Mouse (Mus musculus): ENCODE results near the gene Tnfaip2.
A peak's percentile ranks its signal among the peaks of the same experiment; 100 is the strongest.

The Tnfaip2 gene

DNA sequence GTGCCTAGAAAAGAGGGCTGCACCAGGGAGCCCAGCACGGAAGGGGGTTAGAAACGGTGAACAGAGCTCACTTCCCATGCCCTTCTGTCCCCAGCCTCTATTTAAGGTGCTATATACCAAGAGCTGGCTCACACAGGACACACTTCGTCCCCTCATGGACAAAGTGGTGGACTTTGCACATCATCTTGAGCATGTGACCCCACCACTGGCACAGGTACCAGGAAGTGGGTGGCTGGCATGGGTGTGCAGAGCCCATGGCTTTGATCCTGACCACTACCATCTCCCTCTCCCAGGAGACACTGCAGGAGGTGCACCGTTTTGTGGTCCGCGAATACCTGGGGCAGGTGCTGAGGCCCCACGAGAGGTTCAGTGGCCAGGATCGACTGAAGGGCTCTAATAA is 13.9 kb upstream of the Tnfaip2 start:
- no peak for DNase-seq (ENCODE audit: low spot score)

DNA sequence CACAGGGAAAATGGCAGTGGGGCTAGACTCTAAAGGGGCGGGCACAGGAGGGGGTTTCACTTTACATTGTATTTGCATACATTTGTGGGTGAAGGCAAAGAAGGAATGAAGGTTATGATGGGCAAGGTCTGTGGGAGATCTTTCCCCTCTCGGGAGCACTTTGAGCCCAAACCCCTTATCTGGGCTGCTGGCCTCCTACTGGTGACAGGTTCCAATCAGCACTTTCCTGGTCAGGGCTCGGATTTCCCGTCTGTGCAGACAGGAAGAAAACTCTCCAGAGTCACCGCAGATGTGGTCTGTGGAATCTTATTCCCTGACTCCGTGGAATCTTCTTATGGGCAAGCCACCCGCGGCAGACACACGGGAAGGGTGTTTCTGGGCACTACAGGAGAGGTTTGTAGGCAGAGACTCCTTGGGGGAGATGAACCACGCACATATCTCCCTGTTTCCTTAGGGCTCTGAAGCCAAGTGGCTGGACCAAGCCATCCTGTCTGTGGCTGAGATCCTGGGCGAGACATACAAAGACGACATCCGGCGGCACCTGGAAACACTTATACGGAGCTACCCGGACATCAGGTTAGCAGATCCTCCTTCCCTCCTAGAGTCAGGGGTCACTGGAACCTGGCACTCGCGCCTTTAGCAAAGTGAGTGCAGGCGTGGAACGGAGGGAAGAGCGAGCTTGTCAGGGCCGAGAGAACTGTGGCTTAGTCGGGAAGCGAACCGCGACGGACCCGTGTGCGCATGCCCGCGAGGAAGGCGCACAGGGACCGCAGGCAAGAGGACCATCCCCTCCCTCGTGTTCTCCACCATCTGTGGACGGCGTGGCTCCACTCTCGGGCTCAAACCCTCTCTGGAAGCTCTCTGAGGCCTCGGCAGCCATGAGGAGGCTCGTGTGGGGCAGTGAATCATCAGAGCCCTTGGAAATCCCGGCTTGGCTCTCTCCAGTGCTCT is 13.0 kb upstream of the Tnfaip2 start:
- DNase-seq (ENCODE audit: low spot score): no peak

DNA sequence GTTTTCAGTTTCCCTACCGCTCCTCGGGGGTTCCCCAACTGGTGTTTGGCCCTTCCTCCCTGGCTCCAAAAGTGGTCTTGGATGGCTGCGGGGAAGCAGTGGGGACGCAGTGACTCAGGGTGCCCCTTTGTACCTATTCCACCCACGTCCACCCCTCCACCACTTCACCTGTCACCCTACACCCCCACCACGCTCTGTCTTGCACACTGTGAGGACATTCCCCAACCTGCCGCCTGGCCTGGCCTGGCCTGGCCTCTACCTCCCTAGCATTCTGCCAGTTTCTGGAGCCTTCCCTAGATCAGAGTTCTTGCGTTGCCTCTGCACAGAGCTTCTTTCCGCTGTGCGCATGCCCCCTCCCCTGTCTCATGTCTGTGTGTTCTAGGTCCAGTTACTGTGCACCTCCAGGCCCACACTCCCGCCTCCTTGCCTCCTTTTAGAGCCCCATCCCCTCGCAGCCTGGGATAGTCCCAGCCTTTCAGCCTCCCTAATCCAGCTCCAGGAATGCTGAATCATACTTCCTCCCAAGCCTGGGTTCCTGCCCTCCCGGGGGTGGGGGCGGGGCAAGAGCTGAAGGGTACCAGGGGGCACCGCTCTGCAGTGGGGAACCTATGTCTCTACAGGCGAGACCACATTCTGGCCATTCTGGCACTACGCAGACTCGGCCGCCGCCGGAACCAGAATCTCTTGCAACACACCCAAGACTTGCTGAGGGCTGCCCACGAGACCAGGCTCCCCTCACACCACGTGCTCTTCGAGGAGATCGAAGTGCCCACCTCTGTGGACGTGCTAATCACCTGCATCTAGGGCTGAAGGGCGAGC is 12.0 kb upstream of the Tnfaip2 start:
- no peak for DNase-seq (ENCODE audit: low spot score)

GRCm38 (mm10) chr12:111430868-111431817 is 11.1 kb upstream of the Tnfaip2 start:
- no peak for DNase-seq (ENCODE audit: low spot score)

GRCm38 (mm10) chr12:111432097-111432496 is 10.2 kb upstream of the Tnfaip2 start:
- DNase-seq (ENCODE audit: low spot score): no peak

DNA sequence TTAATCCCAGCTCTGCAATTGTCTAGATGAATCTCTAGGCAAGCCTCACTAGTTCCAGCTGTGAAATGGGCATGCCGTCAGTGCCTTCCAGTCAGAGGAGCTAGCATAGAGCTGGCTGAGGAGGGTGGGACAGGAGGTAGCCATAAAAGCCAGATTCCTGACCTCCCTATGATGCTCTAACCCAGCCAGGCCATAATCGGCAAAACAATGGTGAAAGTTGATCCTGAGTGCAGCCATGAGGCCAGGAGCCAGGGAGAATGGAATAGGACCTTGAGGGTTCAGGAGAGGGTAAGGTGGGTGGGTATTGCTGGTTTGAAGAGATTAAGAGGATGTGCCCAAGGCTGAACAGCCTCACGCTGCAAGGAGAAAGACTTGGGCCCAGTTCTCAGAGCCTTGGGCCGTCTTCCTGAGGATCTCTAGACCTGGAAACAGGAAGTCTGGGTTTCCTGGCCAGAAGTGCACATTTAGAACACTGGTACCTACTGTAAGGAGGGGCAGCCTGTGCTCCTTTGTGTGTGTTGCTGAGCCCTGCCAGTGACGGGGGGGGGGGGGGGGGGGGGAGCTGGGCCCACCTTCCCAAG is 9.4 kb upstream of the Tnfaip2 start:
- no peak for DNase-seq (ENCODE audit: low spot score)

DNA sequence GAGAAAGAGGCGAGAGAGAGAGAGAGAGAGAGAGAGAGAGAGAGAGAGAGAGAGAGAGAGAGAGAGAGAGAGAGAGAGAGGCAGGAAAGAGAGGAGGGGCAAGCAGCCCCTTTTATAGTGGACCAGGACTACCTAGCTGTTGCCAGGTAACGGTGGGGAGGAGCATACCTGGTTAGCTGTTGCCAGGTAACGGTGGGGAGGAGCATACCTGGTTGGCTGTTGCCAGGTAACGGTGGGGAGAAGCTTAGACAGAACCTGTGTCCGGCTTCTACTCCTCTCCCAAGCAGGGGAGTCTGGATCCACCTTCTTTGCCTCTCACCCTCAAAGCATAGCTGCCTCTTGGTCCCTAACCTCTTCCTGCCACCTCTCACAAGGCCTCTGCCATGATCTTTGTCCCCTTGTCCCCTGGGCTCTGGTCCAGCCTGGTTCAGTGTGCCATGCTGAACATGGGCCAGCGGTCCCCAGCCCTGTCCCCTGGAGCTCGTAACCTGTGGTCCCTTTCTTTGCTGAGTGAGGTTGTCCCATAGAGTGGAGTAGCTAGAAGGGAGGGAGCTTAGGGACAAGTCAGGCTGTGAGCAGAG is 8.0 kb upstream of the Tnfaip2 start:
- no peak for DNase-seq (ENCODE audit: low spot score)

DNA sequence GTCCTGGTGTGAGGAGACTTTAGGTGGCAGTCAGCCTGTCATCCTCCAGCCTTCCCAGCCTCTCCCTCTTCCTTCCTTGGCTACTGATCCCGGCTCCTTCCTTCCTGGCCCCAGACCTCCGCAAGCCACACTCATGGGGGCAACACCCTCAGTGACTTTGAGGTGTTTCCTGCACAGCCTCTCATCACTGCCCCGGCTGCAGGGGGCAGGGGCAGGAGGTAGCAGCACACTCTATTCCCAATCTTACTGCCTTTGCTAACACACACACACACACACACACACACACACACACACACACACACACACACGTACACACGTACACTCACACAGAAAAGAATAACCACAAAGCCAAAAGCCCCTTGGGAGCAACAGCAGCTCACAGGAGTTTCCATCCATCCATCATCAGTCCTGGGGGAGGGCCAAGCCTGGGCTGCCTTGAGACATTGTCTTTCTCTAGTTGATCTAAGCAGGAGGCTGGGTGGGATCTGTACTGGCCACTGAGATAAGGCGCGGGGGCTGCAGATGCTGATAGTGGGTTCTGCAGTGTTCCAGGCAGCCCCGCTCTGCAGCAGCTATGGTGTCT is 7.4 kb upstream of the Tnfaip2 start:
- no peak for DNase-seq (ENCODE audit: low spot score)

DNA sequence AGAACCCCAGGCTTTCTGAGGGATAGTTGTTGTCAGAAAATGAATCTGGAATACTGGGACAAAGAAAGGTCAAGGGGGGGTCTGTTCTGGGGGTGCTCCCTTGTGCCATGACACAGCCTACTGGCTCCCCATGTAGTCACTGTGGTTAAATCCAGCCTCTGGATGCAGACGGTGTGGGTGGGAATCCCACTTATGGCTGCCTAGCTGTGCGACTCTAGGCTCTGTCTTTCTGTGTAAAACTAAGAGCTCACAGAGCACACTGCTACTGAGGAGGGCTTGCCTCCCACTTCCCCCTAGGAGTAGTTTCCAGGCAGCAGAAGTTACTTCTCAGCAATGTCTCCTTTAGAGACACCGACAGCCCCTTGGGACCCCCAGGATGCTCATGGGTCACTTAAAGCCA is 6.1 kb upstream of the Tnfaip2 start:
- no peak for DNase-seq (ENCODE audit: low spot score)

GRCm38 (mm10) chr12:111436640-111437039 is 5.6 kb upstream of the Tnfaip2 start:
- DNase-seq (ENCODE audit: low spot score): no peak

DNA sequence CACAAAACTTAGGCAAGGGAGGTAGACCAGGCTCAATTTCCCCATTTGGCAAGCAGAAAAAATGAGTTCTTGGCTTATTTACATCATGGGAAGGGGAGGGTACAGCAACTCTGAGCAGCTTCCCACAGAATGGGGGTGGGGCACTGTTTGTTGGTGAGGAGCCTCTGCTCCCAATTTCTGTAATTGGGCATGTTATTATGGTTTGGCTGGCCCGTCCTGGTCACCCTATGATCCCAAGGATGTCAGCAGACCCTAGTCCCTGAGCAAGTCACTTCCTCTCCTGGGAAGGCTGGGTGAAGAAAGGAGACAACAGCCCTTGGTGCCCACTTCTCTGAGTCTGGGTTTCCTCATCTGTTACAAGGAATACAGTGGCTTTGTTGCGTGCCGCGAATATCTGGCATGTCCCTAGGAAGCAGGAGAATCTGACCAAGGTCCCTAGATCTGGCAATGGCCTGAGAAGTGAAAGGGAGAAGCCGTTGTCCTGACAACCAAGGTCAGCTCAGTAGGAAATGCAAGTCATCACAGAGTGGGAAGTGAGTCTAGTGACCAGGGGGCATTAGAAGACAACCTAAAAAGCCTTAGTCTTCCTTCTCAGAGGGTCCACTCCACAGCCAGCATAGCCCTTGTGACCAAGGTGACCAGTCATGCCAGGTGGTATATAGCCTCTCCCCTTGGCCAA is 4.9 kb upstream of the Tnfaip2 start:
- DNase-seq (ENCODE audit: low spot score): peak; percentile 64

DNA sequence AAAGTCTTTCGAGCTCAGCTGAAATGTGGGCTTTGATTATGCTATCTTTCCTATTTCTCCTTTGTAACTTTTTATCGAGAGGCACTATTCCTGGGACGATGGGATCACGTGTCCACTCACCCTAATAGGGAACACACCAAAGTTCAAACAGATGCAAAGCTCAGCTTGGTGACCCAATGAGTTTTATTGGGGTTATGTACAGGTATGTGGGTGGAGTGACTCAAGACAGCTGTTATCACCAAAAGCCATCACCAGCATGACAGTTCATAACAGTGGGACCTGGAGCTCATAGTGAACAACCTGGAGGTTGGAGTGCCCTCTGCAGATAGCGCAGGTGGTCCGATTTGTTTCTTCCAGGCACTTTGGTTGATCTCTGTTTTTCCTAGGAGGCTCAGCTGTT is 3.4 kb upstream of the Tnfaip2 start:
- no peak for DNase-seq (ENCODE audit: low spot score)

DNA sequence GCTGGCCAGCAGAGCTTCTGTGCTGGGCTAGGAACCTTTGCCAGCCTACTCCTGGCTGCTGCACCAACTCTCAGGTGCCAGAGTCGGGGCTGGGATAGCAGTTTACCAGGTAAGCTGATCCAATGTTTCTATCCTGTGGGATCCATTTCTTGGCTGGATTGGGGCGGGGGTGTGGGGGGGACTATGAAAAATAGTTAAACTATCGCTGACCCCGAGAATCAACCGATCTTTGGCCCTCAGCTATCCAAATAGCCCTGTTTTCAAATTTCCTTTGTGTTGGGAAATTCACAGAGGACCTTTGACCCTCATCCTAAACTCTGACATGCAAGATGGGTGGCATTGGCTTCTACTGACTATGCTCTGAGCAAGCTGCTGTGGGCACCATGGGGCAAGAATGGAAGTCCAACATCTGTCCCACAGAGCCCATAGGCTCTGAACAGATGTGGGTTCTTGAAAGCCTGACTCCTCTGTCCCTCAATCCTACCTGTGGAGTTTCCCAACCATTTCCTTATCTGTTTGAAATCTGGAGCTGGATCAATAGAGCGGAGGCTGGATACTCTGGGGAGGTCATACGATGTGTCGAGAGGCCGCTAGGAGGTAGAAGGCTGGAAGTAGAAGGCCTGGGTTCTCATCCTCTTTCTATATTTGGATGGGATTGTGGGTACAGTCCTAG is 1.4 kb upstream of the Tnfaip2 start:
- no peak for DNase-seq (ENCODE audit: low spot score)

DNA sequence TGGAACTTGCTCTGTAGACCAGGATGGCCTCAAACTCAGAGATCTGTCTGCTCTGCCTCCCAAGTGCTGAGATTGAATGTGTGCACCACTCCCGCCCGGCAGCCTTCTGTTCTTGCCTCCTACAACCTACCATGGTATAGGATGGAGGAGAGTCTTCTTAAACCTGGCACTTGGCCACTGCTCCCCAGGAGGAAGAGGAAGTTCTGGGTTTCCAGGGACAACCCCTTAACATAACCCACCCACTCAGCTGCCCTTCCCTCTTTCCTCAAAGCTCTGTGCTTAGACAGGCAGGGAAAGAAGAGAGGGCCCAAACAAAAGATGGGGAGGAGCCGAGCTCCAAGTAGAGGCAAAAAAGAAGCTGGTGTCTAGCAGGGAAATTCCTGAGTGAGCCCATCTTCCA is 746 bp upstream of the Tnfaip2 start:
- no peak for DNase-seq (ENCODE audit: low spot score)

- no peak for DNase-seq (ENCODE audit: low spot score)
These were observed 972 bp downstream of the Tnfaip2 start for GRCm38 (mm10) chr12:111443011-111443870.

GRCm38 (mm10) chr12:111443921-111444831 is 1.9 kb downstream of the Tnfaip2 start:
- no peak for DNase-seq (ENCODE audit: low spot score)

GRCm38 (mm10) chr12:111445161-111445889 is 3.1 kb downstream of the Tnfaip2 start:
- DNase-seq (ENCODE audit: low spot score): no peak

Measured in ovary, adult 18-20 months (tissue).